Mouse (Mus musculus) lung, adult 10 weeks (tissue): ENCODE results near the gene Tes3-ps. TPM values are rescaled to one million over a fixed set of nuclear protein-coding genes. Genes with fewer than 3 reads are reported as not detected.

Experiments used
- polyA plus RNA-seq: library from polyadenylated mRNA; stranded (reverse); fragments of 350-450 nt; fragmentation: Illumina TruSeq; extraction: RNeasy Lipid Tissue Mini Kit (QIAGEN cat#74804); gene quantifications from one replicate; pipeline ENCODE4 v1.2.3, GENCODE M21; 2014; ENCODE audit warnings: low read depth, low replicate concordance; ENCODE audit not compliant: insufficient read depth

The Tes3-ps gene
- polyA plus RNA-seq, result not detected

GRCm38 (mm10) chr13:49492376-49493368 lies at the start of gene Tes3-ps:
TSS of gene Tes3-ps (plus strand) at chr13:49493318.

GRCm38 (mm10) chr13:49504510-49504909 lies 11.4 kb downstream of the Tes3-ps start, which contains the start of gene Ecm2:
TSS of gene Ecm2 (plus strand) at chr13:49504810.

GRCm38 (mm10) chr13:49544279-49544678 lies 51.2 kb downstream of the Tes3-ps start, which contains the start of gene Aspn:
TSS of gene Aspn (plus strand) at chr13:49544443.

Other genes starting within 250 kb of the Tes3-ps start
- 7.2 TPM for gene Susd3, start 244.6 kb upstream of the Tes3-ps start, polyA plus RNA-seq
- gene Fgd3, start 173.0 kb upstream of the Tes3-ps start, polyA plus RNA-seq, result 3.0 TPM
- gene Bicd2, start 151.7 kb upstream of the Tes3-ps start, polyA plus RNA-seq, result 28.4 TPM
- 8.8 TPM for gene Ippk, start 72.1 kb upstream of the Tes3-ps start, polyA plus RNA-seq
- gene Ecm2, start 11.5 kb downstream of the Tes3-ps start, polyA plus RNA-seq, result 10.1 TPM
- 13.5 TPM for gene Aspn, start 51.1 kb downstream of the Tes3-ps start, polyA plus RNA-seq
- 2.6 TPM for gene Omd, start 89.1 kb downstream of the Tes3-ps start, polyA plus RNA-seq
- gene Ogn, start 114.7 kb downstream of the Tes3-ps start, polyA plus RNA-seq, result 173 TPM
- gene Cenpp, start 159.5 kb downstream of the Tes3-ps start, polyA plus RNA-seq, result 0.85 TPM
- 5.1 TPM for gene Nol8, start 159.8 kb downstream of the Tes3-ps start, polyA plus RNA-seq
- 8.7 TPM for gene Iars, start 188.8 kb downstream of the Tes3-ps start, polyA plus RNA-seq